7 mouse cellular contexts compared by ENCODE assay signal in genomic region chr14:47188475-47188847, GRCm38 (mm10). TPM values are rescaled to one million over a fixed set of nuclear protein-coding genes. Genes with fewer than 3 reads are reported as not detected.
A peak's percentile ranks its signal among the peaks of the same experiment; 100 is the strongest.
DNase-seq lines count a peak whose midpoint lies in the region; ATAC-seq and TF ChIP-seq lines count a peak whose summit lies in the region.

No protein-coding gene starts in this region.

- peaks cover 7% of the 10 kb centered on the region; the same call in 1 of the 2 replicates for H3K4me1 ChIP-seq in spleen, adult 2 months (ENCODE audit: control insufficient read depth, insufficient read depth, insufficient read length)
- peaks cover 11% of the 10 kb centered on the region for H3K4me1 ChIP-seq in forebrain, embryonic 10.5 days
- H3K4me1 ChIP-seq in limb, embryonic 15.5 days: peaks cover 10% of the 10 kb centered on the region
- H3K4me1 ChIP-seq in stomach, embryonic 16.5 days (ENCODE audit: control insufficient read depth, insufficient read depth, low read length): peaks cover 10% of the 10 kb centered on the region; the same call in 1 of the 2 replicates

- H3K4me3 ChIP-seq in spleen, adult 2 months (ENCODE audit: extremely low read depth, insufficient read depth, insufficient read length): peak overlapping the region; percentile 72
- peak overlapping the region; percentile 76 for H3K4me3 ChIP-seq in forebrain, embryonic 10.5 days
- peak overlapping the region; percentile 61 for H3K4me3 ChIP-seq in limb, embryonic 15.5 days
- peak overlapping the region; percentile 74 for H3K4me3 ChIP-seq in stomach, embryonic 16.5 days (replicated peaks; ENCODE audit: low read length)

- H3K27ac ChIP-seq in spleen, adult 2 months (ENCODE audit: insufficient read depth, low read length): peak overlapping the region; percentile 82
- 0 out of 2 replicates have a peak overlapping the region, but pooled peaks have one; percentile 40 for H3K27ac ChIP-seq in forebrain, embryonic 10.5 days
- H3K27ac ChIP-seq in limb, embryonic 15.5 days: no peak overlapping the region
- H3K27ac ChIP-seq in stomach, embryonic 16.5 days (ENCODE audit: low read length): no peak overlapping the region

- no peak for TF ChIP-seq POLR2A in spleen, adult 2 months (IDR thresholded peaks at IDR 0.05; ENCODE audit: low read depth, low read length)

- DNase-seq in spleen, adult 2 months (ENCODE audit: low read depth in 1 of 2, low spot score in 2 of 2): peak in 1 of 2 experiments; percentile 19
- DNase-seq in spleen, adult 12 weeks (ENCODE audit: low spot score): no peak
- no peak for DNase-seq in forebrain, embryonic 10.5 days (ENCODE audit: extremely low spot score, low spot score)
- DNase-seq in thymus, postnatal 25 days: no peak
- DNase-seq in c-Kit-positive CD71-positive TER-119-positive erythroid progenitor cells, embryonic 14.5 days (ENCODE audit: low spot score): no peak

- H3K4me2 ChIP-seq in limb, embryonic 15.5 days: peak overlapping the region; percentile 100
- H3K4me2 ChIP-seq in stomach, embryonic 16.5 days (ENCODE audit: low read depth, low read length): peak overlapping the region; percentile 99

- no peaks in the 10 kb centered on the region for H3K36me3 ChIP-seq in spleen, adult 2 months (ENCODE audit: control insufficient read depth, insufficient read depth, low read length)
- H3K36me3 ChIP-seq in forebrain, embryonic 10.5 days (replicated peaks): no peaks in the 10 kb centered on the region
- H3K36me3 ChIP-seq in limb, embryonic 15.5 days: no peaks in the 10 kb centered on the region
- no peaks in the 10 kb centered on the region for H3K36me3 ChIP-seq in stomach, embryonic 16.5 days (ENCODE audit: control insufficient read depth, insufficient read depth, low read length)

- H3K9ac ChIP-seq in limb, embryonic 15.5 days: peak overlapping the region; percentile 21
- H3K9ac ChIP-seq in stomach, embryonic 16.5 days (ENCODE audit: low read length): peak overlapping the region; percentile 77

- no peak for TF ChIP-seq CTCF in spleen, adult 2 months (IDR thresholded peaks at IDR 0.05; ENCODE audit: extremely low read depth, insufficient read depth, insufficient read length, insufficient replicate concordance)

- 2% methylated on average over 16 of the region's 16 CpGs for WGBS in spleen, adult 2 months
- WGBS in forebrain, embryonic 10.5 days: 1% methylated on average over 16 of the region's 16 CpGs
- WGBS in limb, embryonic 15.5 days: 5% methylated on average over 11 of the region's 16 CpGs
- WGBS in stomach, embryonic 16.5 days: 3% methylated on average over 16 of the region's 16 CpGs

- ATAC-seq in limb, embryonic 15.5 days (ENCODE audit: insufficient number of reproducible peaks, low FRiP score, low TSS enrichment, low read depth): no peak
- no peak for ATAC-seq in stomach, embryonic 16.5 days (ENCODE audit: insufficient read depth, low FRiP score)

- H3K9me3 ChIP-seq in forebrain, embryonic 10.5 days: no peaks in the 10 kb centered on the region
- H3K9me3 ChIP-seq in limb, embryonic 15.5 days: no peaks in the 10 kb centered on the region
- H3K9me3 ChIP-seq in stomach, embryonic 16.5 days (replicated peaks; ENCODE audit: control insufficient read depth, low read length): no peaks in the 10 kb centered on the region

- H3K27me3 ChIP-seq in spleen, adult 2 months (ENCODE audit: control insufficient read depth, insufficient read depth, low read length): no peaks in the 10 kb centered on the region
- peaks cover 27% of the 10 kb centered on the region for H3K27me3 ChIP-seq in forebrain, embryonic 10.5 days (ENCODE audit: poor library complexity, severe bottlenecking)
- H3K27me3 ChIP-seq in limb, embryonic 15.5 days: peaks cover 16% of the 10 kb centered on the region
- H3K27me3 ChIP-seq in stomach, embryonic 16.5 days (ENCODE audit: control insufficient read depth, insufficient read depth, low read length): peaks cover 7% of the 10 kb centered on the region

RNA-seq across cellular contexts. Expression of gene Gch1, which starts 0.8 kb away (rescaled TPM):
- polyA plus RNA-seq in spleen, adult 2 months (2012; rRNA removed): 14.8 and 16.1 TPM in 2 replicates
- 0.73 and 0.74 TPM in 2 replicates for polyA plus RNA-seq in forebrain, embryonic 10.5 days (2016; fragmentation: Nextera tagmentation; extraction: Ambion mirVana)
- polyA plus RNA-seq in limb, embryonic 15.5 days (2015; fragmentation: Nextera tagmentation; extraction: Ambion mirVana): 1.7 and 1.9 TPM in 2 replicates
- 5.8 and 5.9 TPM in 2 replicates for polyA plus RNA-seq in stomach, embryonic 16.5 days (2015; fragmentation: Nextera tagmentation; extraction: Ambion mirVana)

Comparison
In these comparisons a context has a peak if more than half of its experiments do, and no peak if none do; other contexts are left out.
1. H3K27ac ChIP-seq: peak in spleen, adult 2 months (single experiment) and forebrain, embryonic 10.5 days (single experiment); none in limb, embryonic 15.5 days (single experiment) and stomach, embryonic 16.5 days (single experiment).
2. Peak in every context shown above with its lines, with median percentiles within 50 percentile points of each other: H3K4me3 ChIP-seq.